Mouse (Mus musculus) inflammation-experienced regulatory T-cells, adult 16 weeks (primary cell): ENCODE measurements around the gene Zfp607a. TPM values are rescaled to one million over a fixed set of nuclear protein-coding genes. Genes with fewer than 3 reads are reported as not detected.

ENCODE experiments used
- polyA plus RNA-seq: library from polyadenylated mRNA; unstranded; fragments of 100-300 nt; shearing (Covaris generic); gene quantifications from one replicate; pipeline ENCODE4 v1.2.1, GENCODE M21; 2017

The Zfp607a gene
- polyA plus RNA-seq, result 13.5 TPM

DNA sequence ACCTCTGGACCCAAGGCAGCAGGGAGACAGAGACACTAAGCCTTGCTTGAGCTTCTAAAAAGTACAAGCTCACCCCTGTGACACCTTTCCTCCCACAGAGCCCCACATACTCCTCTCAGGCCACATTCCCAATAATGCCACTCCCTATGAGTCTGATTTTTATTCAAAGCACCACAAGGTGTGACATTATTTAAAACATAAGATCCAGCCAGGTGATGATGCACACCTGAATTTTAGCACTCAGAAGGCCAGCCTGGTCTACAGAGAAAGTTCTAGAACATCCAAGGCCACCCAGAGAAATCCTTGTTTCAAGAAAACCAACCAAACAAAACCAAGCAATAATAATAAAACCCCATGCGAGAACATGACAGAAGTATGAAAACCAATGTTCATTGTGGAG is at the start of gene Zfp607a:
TSS of gene Zfp607a (plus strand) at position 301 of the 400 bp plus-strand sequence.

GRCm38 (mm10) chr7:27838323-27839249 is 18.7 kb upstream of the Zfp607a start, which contains the start of gene Zfp59:
Gene Zfp59 (plus strand): TSS chr7:27838607.

DNA sequence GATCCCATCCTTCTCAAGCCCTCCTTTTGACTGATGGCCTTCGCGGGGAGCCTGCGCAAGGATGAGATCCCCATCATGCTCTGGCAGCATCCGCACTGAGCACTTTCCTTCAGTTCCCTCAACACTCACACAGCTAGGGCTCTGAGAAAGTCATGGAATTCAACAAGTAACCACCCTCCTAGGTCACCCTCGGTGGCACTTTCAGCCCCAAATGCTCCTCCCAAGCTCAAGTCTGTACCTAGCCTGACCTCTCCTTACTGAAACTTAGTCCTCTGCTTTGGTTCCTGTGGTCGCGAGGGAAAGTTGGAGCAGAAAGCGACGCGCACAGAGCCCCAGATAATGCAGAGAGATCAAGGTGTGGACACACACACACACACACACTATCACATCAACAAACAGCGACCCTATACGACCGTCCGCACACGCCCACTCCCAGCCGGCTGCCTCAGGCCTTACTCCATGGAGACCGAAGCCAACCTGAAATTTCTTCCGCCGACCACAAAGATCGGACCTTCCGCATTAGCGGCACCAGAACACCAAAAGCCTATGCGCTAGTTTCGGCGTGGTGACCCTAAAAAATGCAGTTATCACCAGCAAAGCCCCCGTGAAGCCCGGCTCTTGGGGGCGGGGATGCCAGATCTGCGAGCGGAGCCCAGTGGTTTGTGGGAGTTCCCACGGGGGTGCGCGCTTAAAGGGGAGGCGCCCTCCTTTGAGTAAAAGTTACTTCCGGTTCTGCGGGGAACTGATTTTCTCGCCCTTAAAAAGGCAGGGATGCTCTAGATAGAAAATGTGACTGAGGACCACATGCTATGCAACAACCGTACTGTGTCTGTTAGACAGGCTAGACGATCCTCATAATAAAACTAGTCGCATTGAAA is 71.7 kb downstream of the Zfp607a start, which contains the start of gene Zfp974:
TSS of gene Zfp974 (minus strand) at position 643 of the 878 bp plus-strand sequence.

Other genes starting within 250 kb of the Zfp607a start
- gene Ttc9b, start 203.6 kb upstream of the Zfp607a start, polyA plus RNA-seq, result not detected
- gene Map3k10, start 182.9 kb upstream of the Zfp607a start, polyA plus RNA-seq, result 1.1 TPM
- gene Zfp607b, start 168.2 kb upstream of the Zfp607a start, polyA plus RNA-seq, result 3.5 TPM
- 22.0 TPM for gene Zfp60, start 126.1 kb upstream of the Zfp607a start, polyA plus RNA-seq
- 4.0 TPM for gene Zfp626, start 50.3 kb upstream of the Zfp607a start, polyA plus RNA-seq
- 11.5 TPM for gene Zfp59, start 18.9 kb upstream of the Zfp607a start, polyA plus RNA-seq
- 15.0 TPM for gene Zfp974, start 71.9 kb downstream of the Zfp607a start, polyA plus RNA-seq
- gene Zfp780b, start 121.6 kb downstream of the Zfp607a start, polyA plus RNA-seq, result 14.0 TPM
- gene Zfp850, start 156.6 kb downstream of the Zfp607a start, polyA plus RNA-seq, result 9.3 TPM
- gene Psmc4, start 192.6 kb downstream of the Zfp607a start, polyA plus RNA-seq, result 229 TPM
- gene Fcgbp, start 213.7 kb downstream of the Zfp607a start, polyA plus RNA-seq, result not detected